Mouse (Mus musculus): ENCODE data around the gene Arpc1b. TPM values are rescaled to one million over a fixed set of nuclear protein-coding genes. Genes with fewer than 3 reads are reported as not detected.

Arpc1b gene
- polyA plus RNA-seq, 2 experiments = 74.7 to 80.1 TPM

DNA sequence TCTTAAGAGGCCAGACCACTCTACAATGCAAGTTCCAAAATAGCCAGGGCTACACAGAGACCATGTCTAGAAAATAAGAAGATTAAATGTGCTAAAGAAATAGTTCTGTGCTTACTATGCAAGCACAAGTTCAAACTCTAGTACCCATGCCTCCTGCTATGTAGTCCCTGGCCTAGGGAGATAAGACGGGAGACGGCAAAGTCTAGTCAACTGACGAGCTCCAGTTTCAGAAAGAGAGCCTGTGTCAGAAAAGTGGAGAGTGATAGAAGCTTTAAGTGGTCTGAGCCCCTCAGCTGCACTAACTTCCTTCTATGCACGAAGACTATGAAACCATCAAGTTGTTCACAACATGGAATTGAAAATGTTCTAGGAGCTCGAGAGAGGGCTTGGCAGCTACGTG is 35.3 kb downstream of the Arpc1b start:
- DNase-seq (ENCODE audit: low read depth in 3 of 3, low spot score in 3 of 3) (no peak), ATAC-seq (ENCODE audit: insufficient read depth) (peak; percentile 58)
- H3K9me3 ChIP-seq (ENCODE audit: control insufficient read depth, low read length) = no peaks in the 10 kb centered on the region
- WGBS (ENCODE audit: insufficient replicate concordance) = 47% methylated on average over 6 of the region's 6 CpGs
- no peaks in the 10 kb centered on the region for H3K27me3 ChIP-seq (ENCODE audit: control insufficient read depth, insufficient read depth, low read length)
- H3K27ac ChIP-seq = peak overlapping the region; percentile 29
- peaks cover 5 to 26% of the 10 kb centered on the region in 2 experiments; a peak in 3 of 4 replicates for H3K4me1 ChIP-seq (replicated peaks; ENCODE audit: control insufficient read depth in 2 of 2, insufficient read depth in 2 of 2, low read length in 1 of 2)
- peaks cover 79% of the 10 kb centered on the region for H3K36me3 ChIP-seq (replicated peaks; ENCODE audit: control insufficient read depth, insufficient read depth, low read depth)
- TF ChIP-seq CTCF (IDR thresholded peaks at IDR 0.05; ENCODE audit: low read depth) (no peak), EP300 (IDR thresholded peaks at IDR 0.05; ENCODE audit: low read depth) (peak; percentile 46; the same call in 1 of the 2 replicates)
- no peak overlapping the region for H3K4me2 ChIP-seq (ENCODE audit: low read depth)
- no peak overlapping the region for H3K4me3 ChIP-seq (ENCODE audit: insufficient read depth in 1 of 2, low read depth in 2 of 2, low read length in 2 of 2)
- no peak overlapping the region for H3K9ac ChIP-seq (replicated peaks)

DNA sequence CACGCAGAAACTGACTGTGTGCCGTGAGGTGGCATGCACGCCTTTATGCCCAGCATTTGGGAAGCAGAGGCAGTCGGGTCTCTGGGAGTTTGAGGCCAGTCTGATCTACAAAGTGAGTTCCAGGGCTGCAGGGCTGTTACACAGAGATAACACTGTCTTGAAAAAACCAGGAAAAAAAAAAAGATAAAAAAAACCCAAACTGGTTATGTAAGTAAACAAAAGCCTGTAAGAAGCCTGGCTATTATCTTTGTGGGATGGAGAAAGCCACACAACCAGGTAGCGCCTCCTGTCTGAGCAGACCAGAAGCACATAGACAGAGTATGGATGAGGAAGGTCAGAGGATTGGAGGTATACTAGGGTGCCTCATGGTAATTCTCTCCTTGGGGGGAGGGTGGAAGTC is 38.7 kb downstream of the Arpc1b start:
- TF ChIP-seq EP300 (IDR thresholded peaks at IDR 0.05; ENCODE audit: low read depth) = peak; percentile 58
- peak; percentile 39; the same call in 1 of the 2 replicates for TF ChIP-seq CTCF (IDR thresholded peaks at IDR 0.05; ENCODE audit: low read depth)
- WGBS (ENCODE audit: insufficient replicate concordance) = 53% methylated on average over 5 of the region's 5 CpGs
- H3K9me3 ChIP-seq (ENCODE audit: control insufficient read depth, low read length) = no peaks in the 10 kb centered on the region
- no peak overlapping the region for H3K9ac ChIP-seq (replicated peaks)
- peaks cover 53% of the 10 kb centered on the region for H3K36me3 ChIP-seq (replicated peaks; ENCODE audit: control insufficient read depth, insufficient read depth, low read depth)
- ATAC-seq (ENCODE audit: insufficient read depth) = peak; percentile 58
- peak overlapping the region; percentile 33; the same call in 1 of the 2 replicates for H3K27ac ChIP-seq
- H3K4me1 ChIP-seq (replicated peaks; ENCODE audit: control insufficient read depth in 2 of 2, insufficient read depth in 2 of 2, low read length in 1 of 2) = peaks cover 5 to 26% of the 10 kb centered on the region in 2 experiments; a peak in 3 of 4 replicates
- H3K4me2 ChIP-seq (ENCODE audit: low read depth) = no peak overlapping the region
- H3K27me3 ChIP-seq (ENCODE audit: control insufficient read depth, insufficient read depth, low read length) = no peaks in the 10 kb centered on the region
- DNase-seq (ENCODE audit: low read depth in 3 of 3, low spot score in 3 of 3) = peak; percentile 44 to 51 (median 45)
- no peak overlapping the region for H3K4me3 ChIP-seq (ENCODE audit: insufficient read depth in 1 of 2, low read depth in 2 of 2, low read length in 2 of 2)

DNA sequence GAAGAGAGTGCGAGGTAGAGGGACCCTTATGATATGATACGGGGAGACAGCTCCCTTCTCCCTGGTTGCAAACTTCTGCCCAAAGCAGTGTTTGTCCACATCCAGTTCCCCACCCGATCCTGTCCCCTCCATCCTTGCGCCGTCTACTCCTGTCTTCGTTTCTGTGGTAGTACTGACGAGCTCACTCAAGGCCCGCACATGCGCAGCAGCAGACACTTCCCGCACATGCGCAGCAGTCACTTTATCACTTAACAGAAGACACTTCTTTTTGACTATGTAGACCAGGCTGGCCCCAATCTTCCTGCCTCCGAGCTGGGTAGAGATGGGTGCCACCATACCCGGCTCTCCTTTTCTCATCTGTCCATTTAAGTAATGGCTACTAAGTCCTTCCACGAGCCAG is 47.3 kb downstream of the Arpc1b start:
- Histone ChIP-seq H3K4me2 (ENCODE audit: low read depth) (no peak overlapping the region), H3K4me1 (replicated peaks; ENCODE audit: control insufficient read depth in 2 of 2, insufficient read depth in 2 of 2, low read length in 1 of 2) (peaks cover 5 to 6% of the 10 kb centered on the region in 2 experiments; a peak in 2 of 4 replicates), H3K27me3 (ENCODE audit: control insufficient read depth, insufficient read depth, low read length) (no peaks in the 10 kb centered on the region), H3K9me3 (ENCODE audit: control insufficient read depth, low read length) (no peaks in the 10 kb centered on the region), H3K36me3 (replicated peaks; ENCODE audit: control insufficient read depth, insufficient read depth, low read depth) (peaks cover 23% of the 10 kb centered on the region), H3K4me3 (ENCODE audit: insufficient read depth in 1 of 2, low read depth in 2 of 2, low read length in 2 of 2) (no peak overlapping the region), H3K9ac (replicated peaks) (no peak overlapping the region), H3K27ac (no peak overlapping the region)
- TF ChIP-seq EP300 (IDR thresholded peaks at IDR 0.05; ENCODE audit: low read depth) = no peak
- TF ChIP-seq CTCF (IDR thresholded peaks at IDR 0.05; ENCODE audit: low read depth) = no peak
- DNase-seq (ENCODE audit: low read depth in 3 of 3, low spot score in 3 of 3) (no peak), ATAC-seq (ENCODE audit: insufficient read depth) (no peak)
- 85% methylated on average over 14 of the region's 14 CpGs for WGBS (ENCODE audit: insufficient replicate concordance)

DNA sequence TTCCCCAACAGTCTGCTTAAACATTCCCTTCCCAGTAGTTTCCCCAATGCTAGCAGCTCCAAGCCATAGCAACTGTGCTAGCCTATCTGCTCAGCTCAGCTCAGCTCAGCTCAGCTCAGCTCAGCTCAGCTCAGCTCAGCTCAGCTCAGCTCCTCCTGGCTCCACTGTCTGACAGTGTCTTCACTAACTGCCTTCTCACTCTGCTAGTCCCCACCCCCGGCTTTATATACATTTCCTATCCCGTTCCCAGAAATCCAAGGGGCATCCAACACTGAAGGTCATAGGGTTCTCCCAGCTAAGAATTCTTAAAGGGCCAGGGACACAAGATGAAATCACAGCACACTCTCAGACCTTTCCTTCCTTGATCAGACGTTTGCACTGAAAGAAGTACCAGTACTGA is 50.7 kb downstream of the Arpc1b start:
- no peak for TF ChIP-seq CTCF (IDR thresholded peaks at IDR 0.05; ENCODE audit: low read depth)
- no peak for TF ChIP-seq EP300 (IDR thresholded peaks at IDR 0.05; ENCODE audit: low read depth)
- no peak overlapping the region for H3K27ac ChIP-seq
- no peak overlapping the region for H3K4me2 ChIP-seq (ENCODE audit: low read depth)
- H3K4me3 ChIP-seq (ENCODE audit: insufficient read depth in 1 of 2, low read depth in 2 of 2, low read length in 2 of 2) = no peak overlapping the region
- DNase-seq (ENCODE audit: low read depth in 3 of 3, low spot score in 3 of 3) (no peak), ATAC-seq (ENCODE audit: insufficient read depth) (no peak)
- H3K27me3 ChIP-seq (ENCODE audit: control insufficient read depth, insufficient read depth, low read length) = no peaks in the 10 kb centered on the region
- H3K36me3 ChIP-seq (replicated peaks; ENCODE audit: control insufficient read depth, insufficient read depth, low read depth) = peaks cover 14% of the 10 kb centered on the region
- peaks cover 11 to 13% of the 10 kb centered on the region in 2 experiments for H3K4me1 ChIP-seq (replicated peaks; ENCODE audit: control insufficient read depth in 2 of 2, insufficient read depth in 2 of 2, low read length in 1 of 2)
- 72% methylated on average over 3 of the region's 3 CpGs for WGBS (ENCODE audit: insufficient replicate concordance)
- H3K9ac ChIP-seq (replicated peaks) = no peak overlapping the region
- H3K9me3 ChIP-seq (ENCODE audit: control insufficient read depth, low read length) = no peaks in the 10 kb centered on the region

DNA sequence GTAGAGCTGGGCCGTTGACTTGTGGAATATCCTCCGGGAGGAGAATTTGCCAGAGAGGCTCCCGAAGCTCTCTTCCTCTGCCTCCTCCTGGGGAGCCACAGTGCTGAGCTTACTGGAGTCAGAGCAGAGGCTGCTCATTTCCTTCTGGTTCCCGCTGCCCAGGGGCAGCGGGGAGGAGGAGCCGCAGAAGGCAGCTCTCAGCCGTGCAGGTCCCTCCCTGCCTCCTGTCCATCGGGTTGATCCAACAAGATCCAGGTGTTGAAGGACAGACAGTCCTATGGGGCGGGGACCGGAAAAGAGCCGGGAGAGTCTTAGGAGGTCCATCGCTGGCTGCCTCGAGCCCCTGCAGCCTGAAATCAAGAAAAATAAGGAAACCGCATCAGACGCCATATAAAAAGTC is 51.2 kb downstream of the Arpc1b start:
- no peak for DNase-seq (ENCODE audit: low read depth in 3 of 3, low spot score in 3 of 3)

More for the DNA sequence above, 51.2 kb downstream of the Arpc1b start:
- peaks cover 11 to 13% of the 10 kb centered on the region in 2 experiments for H3K4me1 ChIP-seq (replicated peaks; ENCODE audit: control insufficient read depth in 2 of 2, insufficient read depth in 2 of 2, low read length in 1 of 2)
- WGBS (ENCODE audit: insufficient replicate concordance) = 85% methylated on average over 15 of the region's 15 CpGs
- H3K9me3 ChIP-seq (ENCODE audit: control insufficient read depth, low read length) = no peaks in the 10 kb centered on the region
- H3K4me2 ChIP-seq (ENCODE audit: low read depth) = no peak overlapping the region
- TF ChIP-seq EP300 (IDR thresholded peaks at IDR 0.05; ENCODE audit: low read depth) (no peak), CTCF (IDR thresholded peaks at IDR 0.05; ENCODE audit: low read depth) (no peak)
- no peaks in the 10 kb centered on the region for H3K27me3 ChIP-seq (ENCODE audit: control insufficient read depth, insufficient read depth, low read length)
- H3K4me3 ChIP-seq (ENCODE audit: insufficient read depth in 1 of 2, low read depth in 2 of 2, low read length in 2 of 2) = no peak overlapping the region
- no peak overlapping the region for H3K27ac ChIP-seq
- ATAC-seq (ENCODE audit: insufficient read depth) = no peak
- H3K9ac ChIP-seq (replicated peaks) = no peak overlapping the region
- peaks cover 14% of the 10 kb centered on the region for H3K36me3 ChIP-seq (replicated peaks; ENCODE audit: control insufficient read depth, insufficient read depth, low read depth)

Data from liver, embryonic 14.5 days (tissue).